Mouse (Mus musculus) small intestine, adult 2 months (tissue): ENCODE measurements at regions not wholly inside any gene's neighbourhood (a gene's known extent, or its start where the extent isn't known, plus 50 kb on each side); places are given as distances from the start of the nearest gene placed in this dataset.

Experiments
- CTCF ChIP-seq: fragments of 200-500 bp; IDR thresholded peaks from 2 replicates; pipeline ENCODE4 v1.5.1; 2012; ENCODE audit warnings: low read depth, mild to moderate bottlenecking, control low read depth, inconsistent platforms, low read length, moderate library complexity, mixed read lengths; ENCODE audit not compliant: insufficient replicate concordance, insufficient read length; ENCODE audit errors: extremely low read depth
- POLR2A ChIP-seq: fragments of 200-500 bp; IDR thresholded peaks from 2 replicates; pipeline ENCODE4 v1.6.1; 2012; ENCODE audit warnings: low read depth, mild to moderate bottlenecking, control low read depth, inconsistent platforms, low read length, moderate library complexity

DNA sequence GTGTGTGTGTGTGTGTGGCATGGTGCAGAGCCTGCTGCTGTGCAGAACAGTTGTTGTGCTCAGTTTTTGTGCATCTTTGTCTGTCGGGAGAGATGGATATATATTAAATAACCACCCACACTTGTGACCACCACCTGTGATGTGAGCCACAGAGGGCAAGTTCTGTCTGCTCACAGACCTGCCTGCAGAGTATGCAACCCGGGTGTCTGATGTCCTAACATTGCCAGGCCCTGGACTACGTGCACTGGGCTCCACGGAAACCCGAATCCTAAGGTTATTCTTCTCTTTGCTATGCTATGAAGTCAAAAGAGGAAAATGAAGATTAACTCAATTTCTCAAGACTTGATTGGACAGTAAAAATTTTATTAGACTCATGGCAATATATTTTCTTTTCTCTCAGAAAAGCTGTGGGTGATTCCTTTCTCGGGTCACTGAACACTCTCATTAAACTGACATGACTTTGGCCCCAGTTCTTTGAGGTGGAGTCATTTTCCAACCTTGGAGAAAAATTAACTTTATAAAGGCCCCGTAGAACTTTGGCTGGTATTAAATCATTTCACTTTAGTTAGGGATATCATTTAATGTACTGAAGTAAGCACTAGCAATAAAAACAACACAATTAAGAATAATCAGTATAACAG, 100.6 kb upstream of the 1700020N01Rik start:
- TF ChIP-seq POLR2A (no peak), CTCF (no peak)
